Mouse (Mus musculus): Measurements from ENCODE around the gene Nbeal2.

DNA sequence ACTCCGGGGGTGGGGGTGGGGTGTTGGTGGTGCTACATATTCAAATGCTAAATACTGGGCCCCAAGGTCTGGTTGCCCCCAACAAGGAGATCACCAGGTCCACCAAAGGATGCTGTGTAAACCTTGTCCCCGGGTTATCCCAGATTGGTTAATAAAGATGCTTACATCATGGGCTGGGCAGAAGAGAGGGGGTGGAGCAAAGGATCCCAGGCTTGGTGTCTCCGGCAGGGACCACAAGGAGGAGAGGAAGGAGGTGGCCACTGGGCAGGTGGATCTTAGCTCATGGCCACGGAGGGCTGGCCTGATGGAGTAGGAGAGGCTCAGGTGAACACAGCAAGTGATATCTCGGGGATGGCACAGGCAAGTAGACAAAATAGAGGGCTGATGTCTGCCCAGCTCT lies 24.9 kb upstream of the Nbeal2 start:
- TF ChIP-seq CTCF (conservative IDR thresholded peaks at IDR 0.05 in 1 of 2, IDR thresholded peaks at IDR 0.05 in 1 of 2; ENCODE audit: low read depth in 2 of 2, low read length in 2 of 2) (no peak), ZKSCAN1 (IDR thresholded peaks at IDR 0.05; ENCODE audit: borderline replicate concordance, low read depth, low read length) (no peak), CHD2 (IDR thresholded peaks at IDR 0.05; ENCODE audit: low read length) (no peak), TBP (conservative IDR thresholded peaks at IDR 0.05; ENCODE audit: low read depth, low read length) (no peak), POLR2A (IDR thresholded peaks at IDR 0.05; ENCODE audit: low read depth, low read length) (no peak), EP300 (IDR thresholded peaks at IDR 0.05; ENCODE audit: low read length) (no peak)
